Mouse (Mus musculus): ENCODE measurements around the gene Sesn1.
"Not testable (repeated sequence)": the region's sequence is repeated elsewhere in the genome, so short reads cannot be mapped to it uniquely, and the experiment has no call there.

The Sesn1 gene

DNA sequence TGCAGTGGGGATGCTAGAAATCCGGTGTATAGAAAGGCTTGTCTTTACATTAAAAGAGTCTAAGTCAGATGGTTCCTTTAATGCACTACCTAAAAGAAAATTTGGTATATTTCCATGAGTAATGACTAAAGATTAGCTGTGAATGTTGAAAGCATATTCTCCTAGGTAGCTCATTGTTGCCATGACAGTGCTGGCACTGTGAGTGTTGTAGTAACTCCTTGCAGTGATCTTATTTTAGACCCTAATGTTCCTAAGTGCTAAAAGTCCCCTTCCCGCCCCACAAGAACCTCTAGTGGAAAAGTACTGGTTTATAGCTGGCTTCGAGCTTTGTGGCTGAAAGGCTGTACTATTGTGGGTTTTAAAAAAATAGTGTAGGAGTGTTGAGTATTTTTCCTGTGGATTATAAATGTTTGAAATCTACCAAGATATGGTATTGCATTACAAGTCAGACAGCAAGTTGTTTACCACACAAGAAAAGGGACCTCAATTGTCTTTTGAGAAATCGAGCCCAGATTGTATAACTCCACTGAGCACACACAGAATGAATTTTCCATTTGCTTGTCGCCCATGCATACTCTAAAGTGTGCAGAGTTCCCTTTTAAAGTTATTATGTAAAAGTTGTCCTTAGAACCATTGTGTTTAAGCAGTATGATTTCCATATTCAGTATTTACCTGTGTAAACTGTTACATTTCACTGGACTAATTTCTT, 13.0 kb downstream of the Sesn1 start:
- no peak for DNase-seq (ENCODE audit: low spot score)

DNA sequence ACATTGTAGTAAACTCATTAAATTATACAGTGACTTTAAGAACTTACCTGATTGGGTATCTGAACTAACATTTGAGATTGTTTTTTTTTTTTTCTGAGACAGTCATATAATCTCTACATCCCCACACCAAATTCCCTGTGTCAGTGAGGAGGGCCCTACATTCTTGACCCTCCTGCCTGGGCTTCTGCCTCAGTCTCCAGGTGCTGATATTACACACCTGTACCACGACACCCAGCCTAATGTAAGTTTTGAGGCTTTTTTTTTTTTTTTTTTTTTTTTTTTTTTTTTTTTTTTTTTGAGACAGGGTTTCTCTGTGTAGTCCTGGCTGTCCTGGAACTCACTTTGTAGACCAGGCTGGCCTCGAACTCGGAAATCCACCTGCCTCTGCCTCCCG, 13.5 kb downstream of the Sesn1 start:
- not testable (repeated sequence) for DNase-seq (ENCODE audit: low spot score)

DNA sequence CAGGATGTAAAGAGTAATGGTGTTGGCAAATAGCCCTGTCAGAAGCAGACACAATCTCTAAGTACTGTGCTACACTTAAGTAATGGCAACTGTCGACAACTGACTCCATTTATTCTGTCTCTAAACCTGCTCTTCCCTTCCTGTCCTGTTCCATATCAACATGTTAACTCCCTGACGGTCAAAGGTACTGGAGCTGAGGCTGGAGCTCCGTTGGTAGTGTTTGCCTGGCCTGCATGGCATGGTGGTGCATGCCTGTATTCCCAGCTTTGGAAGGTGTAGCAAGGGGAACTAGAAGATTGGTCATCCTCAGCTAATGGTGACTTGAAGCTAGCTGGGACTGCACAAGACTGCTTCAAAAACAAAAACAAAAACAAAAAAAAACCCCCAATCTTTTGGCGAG, 14.2 kb downstream of the Sesn1 start:
- no peak for DNase-seq (ENCODE audit: low spot score)

DNA sequence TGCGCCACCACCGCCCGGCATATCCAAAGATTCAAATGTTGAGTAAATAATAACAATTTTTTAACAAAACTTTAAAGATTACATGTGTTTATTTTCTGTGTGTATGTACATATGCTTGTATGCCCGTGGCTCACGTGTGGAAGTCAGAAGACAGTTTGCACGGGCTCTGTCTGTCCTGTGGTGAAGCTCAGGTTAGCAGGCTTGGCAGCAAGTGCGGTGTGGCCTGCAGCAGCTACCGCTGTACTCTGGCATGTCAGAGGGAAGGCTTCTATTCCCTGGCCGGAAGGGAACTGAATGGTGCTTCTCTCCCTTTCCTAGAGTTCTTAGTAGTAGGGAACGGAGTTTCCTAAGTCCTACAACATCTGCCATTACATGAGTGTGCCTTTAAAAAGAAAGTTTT, 15.3 kb downstream of the Sesn1 start:
- no peak for DNase-seq (ENCODE audit: low spot score)

DNA sequence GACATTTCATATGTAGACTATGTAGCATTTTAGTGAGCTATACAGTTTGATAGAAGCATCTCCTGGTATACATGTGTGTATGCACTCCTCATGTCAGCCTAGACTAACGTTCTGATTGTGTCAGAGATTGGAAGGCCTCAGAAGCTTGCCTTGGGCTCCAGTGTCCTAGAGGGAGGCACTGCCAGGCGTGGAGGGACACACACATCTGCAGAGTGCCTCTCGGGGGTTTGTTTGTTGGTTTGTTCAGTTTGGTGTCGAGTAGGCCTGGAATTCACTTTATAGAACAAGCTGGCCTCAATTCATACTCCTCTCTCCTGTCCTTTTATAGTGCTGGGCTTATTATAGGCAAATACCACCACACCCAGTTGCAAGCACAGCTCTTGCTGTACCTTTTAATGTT, 16.3 kb downstream of the Sesn1 start:
- no peak for DNase-seq (ENCODE audit: low spot score)

DNA sequence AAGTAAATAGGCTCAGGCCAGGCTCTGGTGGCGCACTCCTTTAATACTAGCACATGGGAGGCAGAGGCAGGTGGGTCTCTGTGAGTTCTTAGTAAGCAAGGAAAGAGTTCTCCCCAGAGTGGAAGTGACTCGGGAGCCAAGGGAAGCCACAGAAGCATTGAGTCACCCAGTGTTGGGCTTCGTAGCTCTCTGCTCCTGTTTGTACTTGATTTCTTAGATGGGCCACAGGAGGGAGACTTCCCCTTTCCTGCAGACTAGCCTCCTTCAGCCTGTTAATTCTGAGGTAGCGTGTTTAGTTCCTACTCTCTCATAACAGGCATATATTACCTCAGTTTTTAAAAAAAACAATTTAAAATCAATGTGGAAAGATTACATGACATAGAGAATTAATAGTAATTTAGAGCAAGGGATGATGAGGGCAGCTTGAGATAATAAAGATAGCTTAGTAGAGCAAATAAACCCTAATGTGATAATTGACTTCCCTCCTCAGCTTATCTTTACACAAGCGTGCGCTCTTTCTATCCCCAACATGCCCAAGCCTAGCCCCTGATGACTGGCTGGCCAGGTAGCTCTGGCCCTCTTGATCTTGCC, 16.9 kb downstream of the Sesn1 start:
- no peak for DNase-seq (ENCODE audit: low spot score)

DNA sequence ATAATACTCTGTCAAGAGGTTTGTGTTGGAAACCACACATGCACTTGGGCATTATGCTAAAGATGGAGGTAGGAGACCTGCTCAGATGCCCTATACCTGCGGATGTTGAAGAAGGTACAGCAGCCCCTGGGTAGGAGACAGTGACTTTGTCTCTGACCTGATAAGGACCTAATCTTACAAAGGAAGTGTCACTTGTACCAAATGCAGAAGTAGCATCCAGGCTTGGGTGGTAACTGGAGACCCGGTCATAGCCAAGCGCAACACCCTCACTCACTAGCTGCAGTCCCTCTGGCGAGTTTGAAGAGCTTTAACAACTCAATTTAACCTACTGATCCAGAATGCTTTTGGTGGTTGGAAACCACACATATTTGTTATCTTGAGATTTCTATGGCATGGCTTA, 18.0 kb downstream of the Sesn1 start:
- DNase-seq (ENCODE audit: low spot score): no peak

DNA sequence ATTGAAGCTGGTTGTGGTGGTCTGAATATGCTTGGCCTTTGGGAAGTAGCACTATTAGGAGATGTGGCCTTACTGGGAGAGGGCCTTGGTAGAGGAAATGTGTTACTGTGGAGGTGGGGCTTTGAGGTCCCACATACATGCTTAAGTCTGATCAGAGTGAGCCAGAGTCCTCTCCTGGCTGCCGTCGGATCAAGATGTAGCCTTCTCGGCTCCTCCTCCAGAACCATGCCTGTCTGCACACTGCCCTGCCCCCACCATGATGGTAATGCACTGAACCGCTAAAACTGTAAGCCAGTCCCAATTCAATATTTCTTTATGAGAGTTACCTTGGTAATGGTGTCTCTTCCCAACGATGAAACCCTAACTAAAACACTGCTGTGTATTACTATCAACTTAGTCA, 19.5 kb downstream of the Sesn1 start:
- no peak for DNase-seq (ENCODE audit: low spot score)

DNA sequence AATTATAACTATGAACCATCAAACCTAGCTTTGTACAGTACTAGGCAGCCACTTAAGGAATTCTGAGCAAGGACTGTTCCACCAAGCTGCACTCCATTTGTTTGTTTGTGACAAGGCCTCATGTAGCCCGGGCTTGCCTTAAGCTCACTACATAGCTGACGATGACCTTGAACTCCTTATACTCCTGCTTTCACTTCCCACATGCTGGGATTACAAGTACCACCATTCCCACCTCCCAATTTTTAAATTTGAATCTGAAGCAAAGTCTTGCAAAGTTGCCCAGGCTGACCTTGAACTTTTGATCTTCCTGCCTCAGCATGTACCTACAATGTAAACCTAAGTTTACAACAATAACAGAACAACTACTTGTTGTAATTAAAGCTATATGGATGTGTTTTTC, 20.2 kb downstream of the Sesn1 start:
- DNase-seq (ENCODE audit: low spot score): no peak

DNA sequence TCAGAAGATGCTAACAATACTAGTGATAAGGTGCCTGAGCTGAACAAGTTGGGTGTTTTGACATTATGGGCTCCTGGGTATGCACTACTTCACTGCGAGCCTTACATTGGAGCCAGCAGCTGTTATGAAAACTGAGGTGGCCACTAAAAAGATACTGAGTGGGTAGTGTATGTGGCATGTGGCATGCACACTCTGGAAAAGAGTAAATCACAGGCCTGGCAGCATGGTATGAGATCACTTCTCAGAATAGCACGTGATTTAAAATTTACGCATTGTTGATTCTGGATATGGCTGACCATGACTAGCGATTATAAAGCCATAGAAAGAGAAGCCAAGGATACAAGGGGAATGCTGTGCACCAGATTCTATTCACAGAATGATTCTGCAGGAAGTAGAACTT, 20.7 kb downstream of the Sesn1 start:
- no peak for DNase-seq (ENCODE audit: low spot score)

DNA sequence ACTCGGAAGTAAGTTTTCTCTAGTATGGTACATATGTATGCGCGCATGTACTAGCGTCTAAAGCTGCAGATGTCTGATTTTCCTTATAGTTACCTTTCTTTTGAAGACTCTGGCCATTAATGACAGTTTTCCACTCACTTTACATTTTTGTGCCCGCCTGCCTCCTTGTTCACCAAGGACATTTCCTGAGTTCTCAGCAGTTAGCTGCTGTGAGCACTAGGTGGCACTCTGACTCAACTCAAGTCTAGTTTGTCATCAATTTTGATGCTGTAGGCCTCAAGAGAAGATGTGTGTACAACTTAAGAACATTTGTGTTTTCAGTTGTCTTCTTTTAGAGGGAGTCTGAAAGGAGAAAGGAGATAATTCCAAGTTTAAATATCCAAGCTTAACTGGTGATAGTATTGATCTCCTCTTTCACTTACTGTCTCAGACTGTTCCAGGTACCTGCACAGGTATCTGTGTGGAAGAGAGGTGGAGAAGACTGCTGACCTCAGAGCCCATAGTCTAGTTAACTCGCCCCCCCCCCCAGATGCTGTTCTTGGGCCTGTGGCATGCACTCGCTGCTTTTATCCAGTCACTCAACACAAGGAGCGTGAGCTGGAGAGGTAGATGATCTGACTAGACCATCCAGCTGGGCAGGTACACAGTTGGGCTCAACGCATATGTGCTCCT, 21.3 kb downstream of the Sesn1 start:
- peak; percentile 62 for DNase-seq (ENCODE audit: low spot score)

DNA sequence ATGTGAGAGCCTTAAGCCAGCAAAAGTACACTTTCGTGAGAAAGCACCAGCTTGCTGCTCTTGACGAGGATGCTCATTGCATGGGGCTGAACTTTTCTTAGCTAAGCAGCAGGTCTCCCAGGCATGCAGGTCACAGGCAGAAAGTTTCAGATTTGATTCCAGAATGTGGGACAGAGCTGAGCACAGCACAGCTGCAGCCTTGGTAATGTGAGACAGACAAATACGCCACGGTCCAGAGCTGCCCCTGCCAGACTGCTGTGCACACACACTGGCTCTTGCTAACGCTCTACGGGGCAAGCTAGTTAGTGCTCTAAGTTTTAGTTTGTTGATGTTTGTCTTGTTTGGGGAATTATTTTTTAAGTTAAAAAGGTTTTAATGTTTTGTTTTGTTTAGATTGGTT, 22.5 kb downstream of the Sesn1 start:
- DNase-seq (ENCODE audit: low spot score): no peak

DNA sequence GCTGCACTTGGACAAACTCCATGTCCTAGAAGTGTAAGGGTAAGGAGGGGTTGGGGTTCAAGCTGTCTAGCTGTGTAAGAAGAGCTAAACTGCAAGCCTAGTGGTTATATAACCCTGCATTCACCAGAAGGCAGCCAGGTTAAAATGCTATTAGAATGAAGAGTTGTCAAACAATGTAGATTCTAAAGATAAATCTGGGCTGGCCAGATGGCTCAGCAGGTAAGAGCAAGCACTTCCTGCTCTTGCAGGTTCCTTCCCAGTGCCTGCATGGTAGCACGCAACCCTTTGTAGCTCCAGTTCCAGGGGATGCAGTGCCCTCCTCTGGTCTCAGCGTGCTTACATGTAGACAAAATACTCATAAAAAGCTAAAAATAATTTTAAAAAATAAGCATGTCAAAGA, 24.4 kb downstream of the Sesn1 start:
- DNase-seq (ENCODE audit: low spot score): no peak

DNA sequence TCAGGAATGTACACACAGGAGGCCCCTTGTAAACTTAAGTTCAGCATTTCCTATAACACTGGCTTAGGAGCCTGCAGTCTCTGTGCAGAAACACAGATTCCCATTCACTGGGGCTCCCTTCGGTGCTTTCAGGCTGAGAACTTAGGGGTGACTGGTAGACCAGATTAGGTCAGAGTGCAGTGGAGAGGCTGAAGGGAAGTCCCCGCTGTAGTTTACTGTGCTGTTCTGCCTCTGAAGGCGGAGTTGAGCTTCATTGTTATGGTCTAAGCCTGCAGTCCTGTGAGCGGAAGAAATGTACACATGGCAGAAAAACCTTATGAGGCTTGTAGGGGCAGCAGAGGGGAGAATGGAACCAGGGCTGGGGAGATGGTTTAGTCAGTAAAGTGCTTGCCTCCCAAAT, 29.2 kb downstream of the Sesn1 start:
- no peak for DNase-seq (ENCODE audit: low spot score)

DNA sequence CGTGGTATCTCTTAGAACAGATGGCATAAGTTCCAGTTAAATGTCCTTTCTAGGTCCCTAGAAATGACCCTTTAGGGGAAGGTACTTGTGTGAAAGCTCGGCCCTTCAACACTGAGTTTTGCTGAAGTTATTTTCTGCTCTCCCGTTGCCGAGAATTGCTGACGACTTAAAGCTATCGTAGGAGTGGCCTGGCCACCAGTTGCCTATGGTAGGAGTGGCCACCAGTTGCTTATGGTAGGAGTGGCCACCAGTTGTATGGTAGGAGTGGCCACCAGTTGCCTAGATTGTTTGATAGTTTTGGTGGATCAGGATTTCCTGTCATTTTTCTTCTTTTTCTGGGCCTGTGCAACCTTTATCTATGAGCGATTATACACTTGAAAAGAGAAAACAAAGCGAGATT, 38.0 kb downstream of the Sesn1 start:
- DNase-seq (ENCODE audit: low spot score): no peak

DNA sequence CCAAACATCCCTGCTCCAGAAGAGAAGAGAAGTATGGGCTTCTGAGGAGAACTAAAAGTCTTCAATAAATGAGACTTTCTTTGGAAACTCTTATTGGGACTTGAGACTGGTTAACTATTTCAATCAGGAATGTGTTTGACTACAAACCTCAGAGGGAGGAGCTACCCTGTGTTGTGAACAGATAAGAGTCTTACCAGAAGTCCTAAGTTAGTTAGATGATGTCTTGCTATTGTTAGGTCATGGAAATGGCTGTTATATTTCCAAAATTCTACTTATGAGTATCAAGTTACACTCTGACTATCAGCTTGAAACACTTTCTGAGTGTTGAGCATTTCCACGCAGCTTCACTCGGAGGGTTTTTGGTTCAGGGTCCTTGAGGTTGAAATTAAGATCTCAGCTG, 39.0 kb downstream of the Sesn1 start:
- peak; percentile 22 for DNase-seq (ENCODE audit: low spot score)

DNA sequence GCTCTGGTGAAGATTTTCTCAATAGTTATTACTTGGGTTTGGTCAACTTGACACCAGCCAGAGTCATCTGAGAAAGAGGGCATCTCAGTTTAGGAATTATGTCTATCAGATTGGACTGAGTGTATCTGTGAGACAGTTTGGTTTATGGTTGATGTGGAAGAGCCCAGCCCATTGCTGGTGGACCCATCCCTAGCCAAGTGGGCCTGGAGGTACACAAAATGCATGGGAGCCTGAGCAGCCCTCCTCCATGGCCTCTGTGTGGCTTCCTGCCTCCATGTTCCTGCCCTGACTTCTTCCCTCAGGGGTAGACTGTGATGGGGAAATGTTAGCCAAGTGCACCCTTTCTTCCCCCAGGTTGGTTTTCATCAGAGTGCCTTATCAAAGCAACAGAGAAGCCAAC, 50.1 kb downstream of the Sesn1 start:
- DNase-seq (ENCODE audit: low spot score): no peak

DNA sequence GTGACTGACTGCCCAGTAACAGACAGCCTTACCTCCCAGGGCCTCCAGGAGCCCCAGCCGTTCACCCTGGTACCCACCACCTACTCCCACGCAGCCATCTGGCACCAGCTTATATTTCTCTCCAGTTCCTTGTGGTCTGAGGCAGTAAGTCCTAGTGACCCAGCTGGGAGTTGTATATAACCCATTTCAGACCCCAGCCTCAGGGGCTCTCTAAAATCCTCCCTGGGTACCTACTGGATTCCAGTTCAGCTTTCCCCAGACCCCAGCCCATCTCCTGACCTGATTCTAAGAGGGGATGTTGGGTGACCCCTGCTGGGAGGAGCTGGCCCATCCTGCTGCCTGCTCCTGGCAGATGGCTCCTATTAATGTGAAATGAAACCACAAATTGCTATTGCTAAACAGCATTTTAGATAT, 50.5 kb downstream of the Sesn1 start:
- DNase-seq (ENCODE audit: low spot score): no peak

DNA sequence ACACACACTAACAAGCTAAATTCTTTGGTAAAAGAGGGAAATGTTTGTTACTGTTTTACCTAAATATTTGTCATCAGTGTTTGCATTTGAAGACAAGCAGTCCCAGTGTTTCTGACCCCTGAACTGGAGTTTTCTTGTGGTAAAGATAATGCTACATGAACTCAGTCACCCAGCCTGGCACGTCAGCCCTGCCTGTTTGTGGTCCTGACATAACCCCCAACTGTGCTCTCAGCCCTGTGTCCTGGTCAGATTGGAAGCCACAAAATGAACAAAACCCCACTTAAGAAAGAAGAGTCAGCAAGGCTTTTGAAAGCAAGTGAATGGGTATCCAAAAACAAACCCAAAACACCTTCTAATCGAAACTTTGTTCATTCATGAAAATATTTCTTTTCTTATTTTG, 53.3 kb downstream of the Sesn1 start:
- no peak for DNase-seq (ENCODE audit: low spot score)

DNA sequence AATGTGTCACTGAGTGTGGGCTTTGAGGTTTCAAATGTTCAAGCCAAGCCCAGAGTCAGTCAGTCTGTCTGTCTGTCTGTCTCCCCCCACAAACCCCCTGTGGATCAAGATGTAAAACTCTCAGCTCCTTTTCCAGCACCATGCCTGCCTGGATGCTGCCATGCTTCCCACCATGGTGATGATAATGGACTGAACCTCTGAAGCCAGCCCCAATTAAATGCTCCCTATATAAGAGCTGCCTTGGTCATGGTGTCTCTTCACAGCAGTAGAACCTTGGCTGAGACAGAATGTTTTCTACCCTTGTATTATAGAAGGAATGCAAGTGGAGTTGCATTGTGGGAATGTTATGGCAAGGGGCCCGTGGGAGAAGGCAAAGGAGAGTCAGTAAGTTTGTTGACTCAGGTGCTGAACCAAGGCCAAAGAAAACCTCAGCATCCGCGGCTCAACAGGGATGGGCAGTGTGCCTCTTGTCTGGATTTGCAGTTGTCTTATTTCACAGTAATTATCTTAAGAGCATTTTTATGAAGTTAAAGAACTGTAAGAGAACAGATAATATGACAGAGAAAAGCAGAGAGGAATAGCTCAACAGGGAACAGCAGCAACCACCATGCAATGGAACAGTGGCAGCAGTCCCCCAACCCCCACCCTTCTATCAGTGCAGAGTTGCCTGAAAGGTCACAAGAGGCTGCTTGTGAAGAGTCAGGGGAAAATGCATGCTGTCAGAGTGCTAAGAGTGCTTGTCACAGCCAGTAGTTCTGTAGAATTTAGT, 56.5 kb downstream of the Sesn1 start:
- no peak for DNase-seq (ENCODE audit: low spot score)

DNA sequence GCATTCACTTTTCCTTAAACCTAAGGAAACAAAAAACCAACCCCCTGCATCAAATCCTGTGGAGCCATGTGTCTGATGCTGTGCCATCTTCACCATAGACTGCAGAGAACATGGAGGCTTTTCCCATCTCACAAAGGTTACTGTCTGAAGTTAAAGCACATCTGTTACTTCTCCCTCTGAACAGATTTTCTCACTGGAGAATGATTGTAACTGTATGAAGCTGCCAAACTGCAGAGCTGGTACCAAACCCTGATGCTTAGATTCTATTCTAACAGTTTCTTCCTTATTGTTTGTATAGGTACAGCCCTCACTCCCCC, 57.1 kb downstream of the Sesn1 start:
- DNase-seq (ENCODE audit: low spot score): no peak

DNA sequence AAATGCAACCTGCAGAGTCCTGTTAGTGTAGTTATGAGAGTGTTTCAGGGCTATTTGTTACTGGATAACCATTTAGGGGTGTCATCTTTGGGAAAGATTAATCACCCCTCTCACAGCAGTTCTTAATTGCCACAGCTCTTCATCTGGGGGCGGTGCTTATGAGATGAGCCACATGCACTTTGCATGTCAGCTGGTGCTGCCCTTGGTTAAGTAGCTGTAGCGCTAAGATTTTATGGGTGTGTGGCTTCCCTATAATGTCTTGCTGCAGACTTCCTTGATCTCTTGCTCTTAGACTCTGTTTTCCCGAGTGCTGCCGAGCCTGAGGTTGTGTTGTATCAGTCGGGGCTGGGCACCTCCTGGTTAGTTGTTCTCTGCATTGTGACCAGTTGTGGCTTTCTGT, 58.2 kb downstream of the Sesn1 start:
- no peak for DNase-seq (ENCODE audit: low spot score)

DNA sequence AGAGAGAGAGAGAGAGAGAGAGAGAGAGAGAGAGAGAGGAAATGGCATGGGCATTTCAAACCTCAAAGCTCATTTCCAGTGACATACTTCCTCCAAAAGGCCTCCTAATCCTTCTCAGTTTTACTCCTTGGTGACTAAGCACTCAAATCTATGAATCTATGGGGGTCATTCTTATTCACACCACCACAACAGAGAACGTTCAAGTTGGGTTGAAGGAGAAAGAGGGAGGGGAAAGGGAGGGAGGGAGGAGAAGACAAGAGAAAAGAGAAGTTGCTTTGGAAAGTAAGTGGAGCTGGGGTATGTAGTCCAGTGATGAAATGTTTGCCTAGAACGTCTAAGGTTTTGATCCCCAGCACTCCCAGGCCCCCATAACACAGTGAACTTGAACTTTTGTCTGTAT, 60.4 kb downstream of the Sesn1 start:
- no peak for DNase-seq (ENCODE audit: low spot score)

All from c-Kit-positive CD71-positive TER-119-positive erythroid progenitor cells, embryonic 14.5 days (primary cell).